Mouse (Mus musculus): Measurements from ENCODE around the gene Dok5. TPM values are rescaled to one million over a fixed set of nuclear protein-coding genes. Genes with fewer than 3 reads are reported as not detected.
A peak's percentile ranks its signal among the peaks of the same experiment; 100 is the strongest.

The Dok5 gene
- polyA plus RNA-seq, 1 experiment from 2014 or later, result 64.6 TPM

DNA sequence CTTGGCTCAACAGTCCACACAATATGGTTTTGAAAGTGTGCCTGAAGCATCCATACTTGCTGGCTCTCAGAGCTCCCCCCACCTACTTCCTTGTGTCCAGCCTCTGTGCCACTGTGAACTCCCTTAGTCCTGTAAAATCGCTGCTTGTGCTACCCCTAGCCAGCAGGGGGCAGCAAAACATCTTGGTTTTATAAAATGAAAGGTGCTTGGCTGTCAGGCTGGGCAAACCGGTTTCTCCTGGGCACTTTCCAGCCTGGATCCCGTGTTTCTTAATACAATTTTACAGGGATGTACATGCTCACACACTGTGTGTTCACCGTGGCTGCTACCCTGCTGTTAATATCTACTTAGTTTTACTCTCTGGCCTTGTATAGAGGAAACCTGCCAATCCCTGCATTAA, 145.9 kb downstream of the Dok5 start:
- Histone ChIP-seq H3K4me1 (replicated peaks) (peaks cover 23% of the 10 kb centered on the region), H3K27me3 (no peaks in the 10 kb centered on the region), H3K4me3 (no peak overlapping the region), H3K27ac (0 out of 2 replicates have a peak overlapping the region, but pooled peaks have one; percentile 23), H3K4me2 (no peak overlapping the region), H3K36me3 (0 out of 2 replicates have a peak, but pooled peaks cover 3% of the 10 kb centered on the region), H3K9ac (no peak overlapping the region), H3K9me3 (no peaks in the 10 kb centered on the region)
- under 1% methylated on average over 4 of the region's 4 CpGs for WGBS
- peak; percentile 68 for ATAC-seq (ENCODE audit: low FRiP score)

DNA sequence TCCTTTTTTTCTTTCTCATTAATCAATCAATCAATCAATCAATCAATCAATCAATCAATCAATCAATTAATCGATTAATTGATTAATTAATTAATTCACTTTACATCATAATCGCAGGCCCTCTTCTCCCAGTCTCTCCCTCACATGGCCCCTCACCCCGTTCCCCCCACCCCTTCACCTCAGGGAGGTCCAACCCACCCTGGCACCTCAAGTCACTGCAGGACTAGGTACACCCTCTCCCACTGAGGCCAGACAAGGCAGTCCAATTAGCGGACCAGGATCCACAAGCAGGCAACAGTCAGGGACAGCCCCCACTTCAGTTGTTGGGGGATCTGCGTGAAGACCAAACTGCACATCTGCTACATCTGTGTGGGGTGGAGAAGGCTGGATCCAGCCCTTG, 146.3 kb downstream of the Dok5 start:
- 65% methylated on average over 5 of the region's 5 CpGs for WGBS
- Histone ChIP-seq H3K36me3 (0 out of 2 replicates have a peak, but pooled peaks cover 3% of the 10 kb centered on the region), H3K27me3 (no peaks in the 10 kb centered on the region), H3K4me2 (no peak overlapping the region), H3K9ac (peak overlapping the region; percentile 35; the same call in 1 of the 2 replicates), H3K9me3 (no peaks in the 10 kb centered on the region), H3K4me1 (replicated peaks) (peaks cover 23% of the 10 kb centered on the region), H3K4me3 (no peak overlapping the region), H3K27ac (0 out of 2 replicates have a peak overlapping the region, but pooled peaks have one; percentile 23)
- ATAC-seq (ENCODE audit: low FRiP score), result peak; percentile 58

DNA sequence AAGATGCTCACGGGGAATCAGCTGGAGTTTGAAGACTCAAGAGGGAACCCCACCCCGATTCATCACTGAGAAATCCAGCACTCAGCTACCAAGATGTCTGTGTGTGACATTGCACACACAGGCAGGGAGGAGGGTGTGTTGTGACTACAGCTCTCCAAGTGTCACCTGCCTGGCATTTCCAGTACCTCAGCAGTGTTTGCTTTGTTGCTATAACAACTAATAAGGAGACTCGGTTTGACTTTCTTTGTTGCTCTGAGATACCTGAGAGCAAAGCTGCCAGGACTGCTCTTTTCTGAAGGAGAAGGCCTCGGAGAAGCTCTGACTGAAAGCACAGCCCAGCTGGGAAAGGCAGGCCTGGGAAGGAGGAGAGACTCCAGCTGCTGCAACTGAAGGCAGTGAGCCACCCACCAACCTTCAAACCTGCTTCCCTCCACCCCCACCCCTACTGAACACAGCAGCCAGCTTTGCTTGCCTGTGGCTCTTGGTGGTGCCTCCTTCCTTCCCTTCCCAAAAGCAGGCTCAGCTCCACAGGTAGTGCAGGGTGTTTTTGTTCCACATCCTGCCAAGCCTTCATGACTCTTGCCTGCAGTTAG, 152.7 kb downstream of the Dok5 start:
- no peak overlapping the region for H3K27ac ChIP-seq
- H3K4me3 ChIP-seq, result no peak overlapping the region

DNA sequence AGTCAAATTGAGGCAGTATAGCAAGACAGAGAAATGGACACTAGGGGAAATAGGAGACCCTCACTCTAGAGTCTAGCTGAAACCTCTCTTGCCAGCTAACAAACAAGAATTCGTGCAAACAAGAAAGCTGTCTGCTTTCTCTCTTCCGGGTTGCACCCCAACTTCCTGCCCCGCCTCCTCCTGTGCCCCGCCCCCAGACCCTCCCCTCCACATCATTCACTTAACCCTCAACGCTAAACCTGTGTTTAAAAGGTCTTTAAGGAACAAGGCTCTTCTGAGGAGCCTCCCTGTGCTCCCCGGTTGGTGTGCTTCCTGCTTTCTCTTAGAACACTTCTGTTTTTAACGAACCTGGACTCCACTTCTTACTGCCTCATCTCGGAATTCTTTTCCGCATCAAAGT, 156.4 kb downstream of the Dok5 start:
- H3K9ac ChIP-seq, result no peak overlapping the region
- H3K4me2 ChIP-seq, result no peak overlapping the region
- 67% methylated on average over 9 of the region's 9 CpGs for WGBS
- H3K4me1 ChIP-seq (replicated peaks), result no peaks in the 10 kb centered on the region
- H3K9me3 ChIP-seq, result no peaks in the 10 kb centered on the region
- no peaks in the 10 kb centered on the region for H3K36me3 ChIP-seq
- no peak overlapping the region for H3K4me3 ChIP-seq
- H3K27ac ChIP-seq, result no peak overlapping the region
- H3K27me3 ChIP-seq, result no peaks in the 10 kb centered on the region
- ATAC-seq (ENCODE audit: low FRiP score), result no peak

More for the DNA sequence above, 152.7 kb downstream of the Dok5 start:
- H3K27me3 ChIP-seq, result no peaks in the 10 kb centered on the region
- 58% methylated on average over 4 of the region's 4 CpGs for WGBS
- H3K9ac ChIP-seq, result no peak overlapping the region
- peaks cover 8% of the 10 kb centered on the region for H3K4me1 ChIP-seq (replicated peaks)
- H3K4me2 ChIP-seq, result no peak overlapping the region
- no peak for ATAC-seq (ENCODE audit: low FRiP score)
- no peaks in the 10 kb centered on the region for H3K36me3 ChIP-seq
- H3K9me3 ChIP-seq, result no peaks in the 10 kb centered on the region

DNA sequence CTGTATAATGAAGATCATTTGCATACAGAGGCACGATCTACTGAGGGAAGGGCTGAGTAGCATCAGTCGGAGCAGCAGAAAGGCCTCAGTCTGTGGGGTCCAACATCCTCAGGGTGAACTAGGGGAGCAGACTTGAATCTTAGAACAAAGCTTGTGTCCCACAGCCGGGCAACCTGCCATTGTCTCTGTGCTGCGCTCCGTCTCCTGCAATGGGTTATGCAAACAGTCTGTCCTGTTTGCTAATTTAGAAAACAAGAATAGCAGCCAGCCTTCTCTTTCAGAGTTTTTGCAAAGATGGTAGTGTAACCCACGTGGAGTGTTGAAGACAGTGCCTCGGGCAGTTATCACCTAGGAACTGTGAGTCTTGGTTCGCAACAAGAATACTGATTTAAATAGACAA, 163.5 kb downstream of the Dok5 start:
- no peak for ATAC-seq (ENCODE audit: low FRiP score)
- Histone ChIP-seq H3K36me3 (no peaks in the 10 kb centered on the region), H3K4me2 (no peak overlapping the region), H3K9ac (no peak overlapping the region), H3K9me3 (no peaks in the 10 kb centered on the region), H3K27ac (no peak overlapping the region), H3K4me1 (replicated peaks) (no peaks in the 10 kb centered on the region), H3K27me3 (no peaks in the 10 kb centered on the region), H3K4me3 (no peak overlapping the region)
- WGBS, result 62% methylated on average over 8 of the region's 8 CpGs

DNA sequence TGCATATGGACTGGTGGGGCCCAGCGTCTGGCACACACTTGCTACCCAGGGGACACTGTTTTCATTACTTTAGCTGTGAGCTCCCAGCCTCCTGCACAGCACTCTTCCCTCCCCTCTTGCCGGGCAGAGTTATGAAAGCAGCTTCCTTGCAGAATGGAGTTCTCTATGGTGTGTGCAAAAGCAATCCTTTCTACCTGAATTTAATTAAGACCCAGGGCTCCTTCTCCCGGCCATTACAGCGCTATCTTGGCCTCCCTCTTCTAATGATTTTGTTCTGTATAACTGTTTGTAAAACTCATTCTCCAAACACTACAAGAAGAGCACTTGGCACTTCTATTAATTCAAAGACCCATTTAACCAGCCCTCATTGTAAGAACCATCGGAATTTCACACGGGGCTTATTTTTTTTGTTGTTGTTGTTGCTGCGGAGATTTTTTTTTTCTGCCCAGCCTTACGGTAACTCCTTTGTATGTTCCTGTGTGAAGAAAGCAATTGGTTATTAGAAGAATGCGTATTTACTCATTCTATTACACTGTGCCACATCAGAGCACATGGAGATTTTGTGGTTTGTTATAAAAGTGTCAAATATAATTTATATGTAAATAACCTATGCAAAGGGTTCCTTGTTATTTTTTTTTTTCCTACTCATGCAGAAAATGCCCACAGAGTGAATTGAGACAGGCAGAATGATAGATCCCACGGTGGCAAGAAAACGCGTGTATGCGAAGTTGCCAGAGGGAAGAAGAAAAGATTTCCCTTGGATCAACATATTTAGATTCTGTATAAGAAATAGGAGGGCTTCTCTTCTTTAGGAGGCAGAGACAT, 170.8 kb downstream of the Dok5 start:
- H3K4me1 ChIP-seq (replicated peaks), result peaks cover 13% of the 10 kb centered on the region
- 0 out of 2 replicates have a peak, but pooled peaks have one; percentile 36 for ATAC-seq (ENCODE audit: low FRiP score)

DNA sequence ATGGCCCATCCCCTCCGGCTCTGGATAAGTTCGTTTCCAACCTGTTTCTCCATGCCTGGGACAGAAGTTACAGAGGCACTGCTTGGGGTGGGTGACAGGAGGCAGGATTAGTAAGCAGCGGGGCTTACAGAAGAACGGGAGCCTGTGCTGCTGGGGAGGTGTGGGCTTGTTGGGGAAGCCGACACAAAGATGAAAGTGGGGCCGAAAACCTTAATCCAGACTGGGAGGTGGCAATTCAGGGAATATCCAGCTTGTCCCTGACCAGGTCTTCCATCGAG, 171.4 kb downstream of the Dok5 start:
- no peak overlapping the region for H3K4me3 ChIP-seq
- 65% methylated on average over 7 of the region's 7 CpGs for WGBS
- H3K9ac ChIP-seq, result no peak overlapping the region
- H3K36me3 ChIP-seq, result no peaks in the 10 kb centered on the region
- peak overlapping the region; percentile 30; the same call in 1 of the 2 replicates for H3K27ac ChIP-seq
- H3K4me2 ChIP-seq, result peak overlapping the region; percentile 25; the same call in 1 of the 2 replicates
- no peak for ATAC-seq (ENCODE audit: low FRiP score)
- no peaks in the 10 kb centered on the region for H3K27me3 ChIP-seq
- peaks cover 13% of the 10 kb centered on the region for H3K4me1 ChIP-seq (replicated peaks)
- H3K9me3 ChIP-seq, result peaks cover 3% of the 10 kb centered on the region; the same call in 1 of the 2 replicates

More for the DNA sequence above, 170.8 kb downstream of the Dok5 start:
- Histone ChIP-seq H3K4me3 (no peak overlapping the region), H3K9me3 (peaks cover 3% of the 10 kb centered on the region; the same call in 1 of the 2 replicates), H3K9ac (peak overlapping the region; percentile 39; the same call in 1 of the 2 replicates), H3K4me2 (peak overlapping the region; percentile 25), H3K36me3 (no peaks in the 10 kb centered on the region), H3K27me3 (no peaks in the 10 kb centered on the region), H3K27ac (peak overlapping the region; percentile 56)
- 22% methylated on average over 13 of the region's 13 CpGs for WGBS

DNA sequence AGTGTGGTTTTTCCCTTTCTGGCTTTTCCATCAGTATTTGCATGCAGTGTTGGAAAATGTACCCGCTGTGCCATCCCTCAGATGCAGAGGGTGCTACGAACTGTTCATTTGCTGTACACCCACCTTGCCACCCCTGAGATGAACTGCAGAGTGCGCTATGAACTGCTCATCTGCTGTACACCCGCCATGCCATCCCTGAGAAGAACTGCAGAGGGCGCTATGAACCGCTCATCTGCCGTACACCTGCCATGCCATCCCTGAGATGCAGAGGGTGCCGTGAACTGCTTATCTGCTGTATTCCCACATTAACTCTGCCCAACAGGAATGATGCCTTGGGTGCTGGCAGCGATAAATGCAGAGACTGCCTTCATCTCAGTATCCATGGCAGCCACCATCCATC, 171.8 kb downstream of the Dok5 start:
- Histone ChIP-seq H3K27me3 (no peaks in the 10 kb centered on the region), H3K4me1 (replicated peaks) (peaks cover 13% of the 10 kb centered on the region), H3K4me2 (no peak overlapping the region), H3K27ac (no peak overlapping the region), H3K9me3 (peaks cover 3% of the 10 kb centered on the region; the same call in 1 of the 2 replicates), H3K9ac (no peak overlapping the region), H3K36me3 (no peaks in the 10 kb centered on the region), H3K4me3 (no peak overlapping the region)
- ATAC-seq (ENCODE audit: low FRiP score), result no peak
- WGBS, result 94% methylated on average over 9 of the region's 9 CpGs

DNA sequence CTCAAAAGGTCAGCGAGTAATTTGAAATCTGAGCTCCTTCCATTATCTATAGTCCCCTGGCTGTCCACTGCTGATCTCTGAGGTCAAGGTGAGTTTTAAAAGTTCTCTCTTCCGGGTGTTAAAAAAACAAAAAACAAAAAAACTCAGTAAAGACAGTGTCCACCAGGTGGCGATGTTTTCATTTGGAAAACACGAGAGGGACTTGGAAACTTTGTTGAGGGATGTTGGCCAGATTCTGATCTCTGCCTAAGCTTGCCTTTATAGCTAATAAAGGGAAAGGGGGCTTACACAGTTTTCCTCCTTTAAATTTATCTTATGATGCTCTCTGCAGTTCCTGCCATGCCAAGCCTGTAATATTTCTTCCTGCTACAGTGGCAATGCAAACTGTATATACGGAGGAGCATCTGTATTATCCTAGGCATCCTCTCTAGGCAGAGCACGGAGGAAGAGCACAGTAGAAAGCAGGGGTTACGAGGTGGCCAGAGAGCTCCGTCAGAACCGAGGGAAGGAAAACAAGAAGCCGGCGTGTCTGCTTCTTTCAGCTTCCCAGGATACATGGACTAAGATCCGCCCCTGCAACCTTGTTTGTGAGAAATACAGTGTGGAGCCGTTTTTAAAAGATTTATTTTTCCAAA, 181.1 kb downstream of the Dok5 start:
- H3K4me1 ChIP-seq (replicated peaks), result peaks cover 12% of the 10 kb centered on the region
- no peaks in the 10 kb centered on the region for H3K9me3 ChIP-seq
- ATAC-seq (ENCODE audit: low FRiP score), result no peak
- 51% methylated on average over 13 of the region's 13 CpGs for WGBS
- H3K36me3 ChIP-seq, result no peaks in the 10 kb centered on the region
- no peak overlapping the region for H3K4me3 ChIP-seq
- 0 out of 2 replicates have a peak overlapping the region, but pooled peaks have one; percentile 20 for H3K27ac ChIP-seq
- H3K9ac ChIP-seq, result no peak overlapping the region
- no peaks in the 10 kb centered on the region for H3K27me3 ChIP-seq
- no peak overlapping the region for H3K4me2 ChIP-seq

DNA sequence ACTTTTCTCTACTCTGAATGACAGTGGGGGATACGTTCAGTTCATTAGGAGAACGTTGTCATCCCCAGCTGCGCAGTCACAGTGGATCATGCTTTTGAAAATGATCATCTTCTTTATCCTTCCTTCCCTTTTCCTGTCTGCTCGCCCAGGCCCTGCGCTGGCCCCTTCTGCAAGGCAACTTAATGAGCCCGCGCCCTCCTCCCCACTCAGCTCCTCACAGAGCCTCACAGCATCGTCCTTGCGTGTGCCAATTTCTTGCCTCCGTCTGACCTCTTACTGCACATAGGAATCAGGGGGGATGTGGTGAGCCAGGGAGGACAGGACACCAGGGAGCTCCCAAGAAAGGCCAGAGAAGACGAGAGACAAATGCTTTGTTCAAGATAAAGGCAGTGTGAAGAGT, 182.3 kb downstream of the Dok5 start:
- 71% methylated on average over 11 of the region's 11 CpGs for WGBS
- Histone ChIP-seq H3K9ac (no peak overlapping the region), H3K27ac (no peak overlapping the region; the same call in 1 of the 2 replicates), H3K36me3 (no peaks in the 10 kb centered on the region), H3K4me3 (no peak overlapping the region), H3K4me1 (replicated peaks) (peaks cover 12% of the 10 kb centered on the region), H3K9me3 (no peaks in the 10 kb centered on the region), H3K4me2 (no peak overlapping the region), H3K27me3 (no peaks in the 10 kb centered on the region)
- no peak for ATAC-seq (ENCODE audit: low FRiP score)

DNA sequence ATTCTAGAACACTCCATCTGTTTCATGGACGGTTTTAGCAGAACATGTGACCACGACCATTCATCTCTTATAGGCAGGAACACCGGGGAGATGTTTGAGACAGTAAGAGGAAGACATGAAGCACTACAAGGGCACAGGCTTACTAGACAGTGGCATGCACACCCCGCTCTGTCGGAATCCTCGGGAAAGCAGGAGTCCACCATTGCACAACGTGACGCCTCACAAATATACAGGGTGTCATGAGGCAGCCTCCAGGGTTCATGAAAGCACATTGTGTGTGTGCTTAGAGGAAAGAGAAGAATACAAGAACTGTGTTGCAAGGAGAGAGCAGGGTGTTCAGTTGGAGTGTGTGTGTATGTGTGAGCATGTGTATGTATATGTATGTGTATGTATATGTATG, 184.0 kb downstream of the Dok5 start:
- Histone ChIP-seq H3K4me3 (no peak overlapping the region), H3K4me2 (no peak overlapping the region), H3K4me1 (replicated peaks) (peaks cover 12% of the 10 kb centered on the region), H3K27ac (no peak overlapping the region), H3K27me3 (no peaks in the 10 kb centered on the region), H3K9me3 (no peaks in the 10 kb centered on the region), H3K9ac (no peak overlapping the region), H3K36me3 (no peaks in the 10 kb centered on the region)
- WGBS, result 93% methylated on average over 8 of the region's 8 CpGs
- ATAC-seq (ENCODE audit: low FRiP score), result no peak

DNA sequence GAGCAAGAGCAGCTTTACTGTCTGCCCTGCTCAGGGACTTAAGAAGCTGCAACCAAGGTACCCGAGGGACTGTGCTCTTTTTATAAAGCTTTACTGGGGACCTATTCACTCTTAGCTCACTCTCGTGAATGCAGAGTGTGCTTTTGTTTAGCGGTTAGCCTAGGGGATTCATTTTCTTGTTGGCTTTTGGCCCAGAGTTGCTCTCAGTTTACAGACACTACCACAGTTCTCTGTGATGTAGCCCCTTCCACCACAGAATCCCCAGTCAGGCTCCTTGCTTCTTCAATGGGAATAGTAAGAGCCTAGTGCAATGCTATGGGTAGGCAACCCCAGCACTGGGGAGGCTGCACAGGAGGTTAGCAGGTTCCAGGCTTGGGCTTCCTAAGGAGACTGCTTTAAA, 190.7 kb downstream of the Dok5 start:
- peak; percentile 68 for ATAC-seq (ENCODE audit: low FRiP score)
- H3K4me3 ChIP-seq, result no peak overlapping the region
- peaks cover 9% of the 10 kb centered on the region for H3K4me1 ChIP-seq (replicated peaks)
- no peaks in the 10 kb centered on the region for H3K27me3 ChIP-seq
- 28% methylated on average over 3 of the region's 3 CpGs for WGBS
- H3K36me3 ChIP-seq, result no peaks in the 10 kb centered on the region
- H3K9me3 ChIP-seq, result no peaks in the 10 kb centered on the region
- peak overlapping the region; percentile 67; the same call in 1 of the 2 replicates for H3K27ac ChIP-seq
- H3K9ac ChIP-seq, result no peak overlapping the region
- no peak overlapping the region for H3K4me2 ChIP-seq

Data from hindbrain, embryonic 13.5 days (tissue).